Mouse (Mus musculus): ENCODE results near the gene Ube2q1. TPM values are rescaled to one million over a fixed set of nuclear protein-coding genes. Genes with fewer than 3 reads are reported as not detected.

Ube2q1 gene
- polyA plus RNA-seq, 1 experiment: 49.2 TPM

- Histone ChIP-seq H3K36me3 (ENCODE audit: control insufficient read depth, insufficient read depth) (peaks cover 55% of the 10 kb centered on the region), H3K79me3 (ENCODE audit: low read depth) (peaks cover 20% of the 10 kb centered on the region), H3ac (ENCODE audit: control insufficient read depth, insufficient read length, low read depth) (no peak overlapping the region), H3K4me3 (ENCODE audit: insufficient read depth, poor library complexity, severe bottlenecking) (no peak overlapping the region), H3K79me2 (ENCODE audit: control insufficient read depth, insufficient read depth) (peaks cover 31% of the 10 kb centered on the region), H3K27me3 (ENCODE audit: control insufficient read depth, insufficient read depth, insufficient read length) (no peaks in the 10 kb centered on the region)
- TF ChIP-seq USF1 (IDR thresholded peaks at IDR 0.05; ENCODE audit: low read depth) (no peak), MYOD1 (IDR thresholded peaks at IDR 0.05; ENCODE audit: control insufficient read depth, insufficient read length, low read depth) (no peak), MYOG (IDR thresholded peaks at IDR 0.05; ENCODE audit: control insufficient read depth, extremely low read depth, insufficient read length) (no peak), FOSL1 (IDR thresholded peaks at IDR 0.05; ENCODE audit: insufficient read depth, low read length, poor library complexity, severe bottlenecking) (no peak), CEBPB (IDR thresholded peaks at IDR 0.05; ENCODE audit: low read depth) (no peak), CTCF (IDR thresholded peaks at IDR 0.05; ENCODE audit: control insufficient read depth, insufficient read depth, insufficient read length) (no peak)
Observed at GRCm38 (mm10) chr3:89776001-89776400, 2.6 kb downstream of the Ube2q1 start.

- Histone ChIP-seq H3K27me3 (ENCODE audit: control insufficient read depth, insufficient read depth, insufficient read length) (no peaks in the 10 kb centered on the region), H3ac (ENCODE audit: control insufficient read depth, insufficient read length, low read depth) (no peak overlapping the region), H3K36me3 (ENCODE audit: control insufficient read depth, insufficient read depth) (peaks cover 79% of the 10 kb centered on the region), H3K4me3 (ENCODE audit: insufficient read depth, poor library complexity, severe bottlenecking) (no peak overlapping the region), H3K79me3 (ENCODE audit: low read depth) (peaks cover 8% of the 10 kb centered on the region), H3K79me2 (ENCODE audit: control insufficient read depth, insufficient read depth) (peaks cover 15% of the 10 kb centered on the region)
- TF ChIP-seq FOSL1 (IDR thresholded peaks at IDR 0.05; ENCODE audit: insufficient read depth, low read length, poor library complexity, severe bottlenecking): no peak
- no peak for TF ChIP-seq CTCF (IDR thresholded peaks at IDR 0.05; ENCODE audit: control insufficient read depth, insufficient read depth, insufficient read length)
- no peak for TF ChIP-seq MYOG (IDR thresholded peaks at IDR 0.05; ENCODE audit: control insufficient read depth, extremely low read depth, insufficient read length)
- no peak for TF ChIP-seq USF1 (IDR thresholded peaks at IDR 0.05; ENCODE audit: low read depth)
- no peak for TF ChIP-seq MYOD1 (IDR thresholded peaks at IDR 0.05; ENCODE audit: control insufficient read depth, insufficient read length, low read depth)
- no peak for TF ChIP-seq MAX (IDR thresholded peaks at IDR 0.05)
- TF ChIP-seq CEBPB (IDR thresholded peaks at IDR 0.05; ENCODE audit: low read depth): no peak
Observed at GRCm38 (mm10) chr3:89780102-89780501, 6.7 kb downstream of the Ube2q1 start.

GRCm38 (mm10) chr3:89781640-89782039 lies 8.2 kb downstream of the Ube2q1 start:
- no peaks in the 10 kb centered on the region for H3K79me2 ChIP-seq (ENCODE audit: control insufficient read depth, insufficient read depth)
- H3K27me3 ChIP-seq (ENCODE audit: control insufficient read depth, insufficient read depth, insufficient read length): no peaks in the 10 kb centered on the region
- H3K4me3 ChIP-seq (ENCODE audit: insufficient read depth, poor library complexity, severe bottlenecking): no peak overlapping the region
- no peaks in the 10 kb centered on the region for H3K79me3 ChIP-seq (ENCODE audit: low read depth)
- no peak overlapping the region for H3ac ChIP-seq (ENCODE audit: control insufficient read depth, insufficient read length, low read depth)
- H3K36me3 ChIP-seq (ENCODE audit: control insufficient read depth, insufficient read depth): peaks cover 65% of the 10 kb centered on the region
- TF ChIP-seq USF1 (IDR thresholded peaks at IDR 0.05; ENCODE audit: low read depth): no peak
- TF ChIP-seq MYOD1 (IDR thresholded peaks at IDR 0.05; ENCODE audit: control insufficient read depth, insufficient read length, low read depth): no peak
- TF ChIP-seq MAX (IDR thresholded peaks at IDR 0.05): no peak
- TF ChIP-seq CEBPB (IDR thresholded peaks at IDR 0.05; ENCODE audit: low read depth): no peak
- no peak for TF ChIP-seq FOSL1 (IDR thresholded peaks at IDR 0.05; ENCODE audit: insufficient read depth, low read length, poor library complexity, severe bottlenecking)
- no peak for TF ChIP-seq CTCF (IDR thresholded peaks at IDR 0.05; ENCODE audit: control insufficient read depth, insufficient read depth, insufficient read length)
- TF ChIP-seq MYOG (IDR thresholded peaks at IDR 0.05; ENCODE audit: control insufficient read depth, extremely low read depth, insufficient read length): no peak

GRCm38 (mm10) chr3:89784991-89785753 lies 11.8 kb downstream of the Ube2q1 start:
- Histone ChIP-seq H3K36me3 (ENCODE audit: control insufficient read depth, insufficient read depth) (peaks cover 32% of the 10 kb centered on the region), H3ac (ENCODE audit: control insufficient read depth, insufficient read length, low read depth) (no peak overlapping the region), H3K27me3 (ENCODE audit: control insufficient read depth, insufficient read depth, insufficient read length) (no peaks in the 10 kb centered on the region), H3K4me3 (ENCODE audit: insufficient read depth, poor library complexity, severe bottlenecking) (no peak overlapping the region), H3K79me2 (ENCODE audit: control insufficient read depth, insufficient read depth) (no peaks in the 10 kb centered on the region), H3K79me3 (ENCODE audit: low read depth) (no peaks in the 10 kb centered on the region)
- TF ChIP-seq FOSL1 (IDR thresholded peaks at IDR 0.05; ENCODE audit: insufficient read depth, low read length, poor library complexity, severe bottlenecking) (no peak), CTCF (IDR thresholded peaks at IDR 0.05; ENCODE audit: control insufficient read depth, insufficient read depth, insufficient read length) (peak; percentile 93), CEBPB (IDR thresholded peaks at IDR 0.05; ENCODE audit: low read depth) (no peak), MAX (IDR thresholded peaks at IDR 0.05) (peak; percentile 41), MYOG (IDR thresholded peaks at IDR 0.05; ENCODE audit: control insufficient read depth, extremely low read depth, insufficient read length) (no peak)

GRCm38 (mm10) chr3:89786275-89786674 lies 12.9 kb downstream of the Ube2q1 start:
- no peaks in the 10 kb centered on the region for H3K79me3 ChIP-seq (ENCODE audit: low read depth)
- peaks cover 21% of the 10 kb centered on the region for H3K36me3 ChIP-seq (ENCODE audit: control insufficient read depth, insufficient read depth)
- TF ChIP-seq FOSL1 (IDR thresholded peaks at IDR 0.05; ENCODE audit: insufficient read depth, low read length, poor library complexity, severe bottlenecking) (no peak), MAX (IDR thresholded peaks at IDR 0.05) (no peak)
- no peaks in the 10 kb centered on the region for H3K27me3 ChIP-seq (ENCODE audit: control insufficient read depth, insufficient read depth, insufficient read length)
- H3ac ChIP-seq (ENCODE audit: control insufficient read depth, insufficient read length, low read depth): no peak overlapping the region
- H3K79me2 ChIP-seq (ENCODE audit: control insufficient read depth, insufficient read depth): no peaks in the 10 kb centered on the region
- H3K4me3 ChIP-seq (ENCODE audit: insufficient read depth, poor library complexity, severe bottlenecking): no peak overlapping the region
